Mouse (Mus musculus) stomach, postnatal 0 days (tissue): ENCODE data around the gene Cdh23. TPM values are rescaled to one million over a fixed set of nuclear protein-coding genes. Genes with fewer than 3 reads are reported as not detected.
A peak's percentile ranks its signal among the peaks of the same experiment; 100 is the strongest.

Source experiments
- ATAC-seq: fragments of 200-750 bp; cut with Nextera tagmentation; 2 replicates; pipeline ENCODE4 v1.8.0; 2017; ENCODE audit not compliant: low FRiP score, low TSS enrichment
- DNase-seq: peaks from one replicate; pipeline ENCODE4 v3.0.0-alpha.2; 2016; ENCODE audit warnings: low spot score
- H3K27ac ChIP-seq: fragments of 300-500 bp; sonication (generic); replicated peaks from 2 replicates; pipeline ENCODE4 v1.5.1; 2014; ENCODE audit warnings: mild to moderate bottlenecking, control low read depth
- H3K27me3 ChIP-seq: fragments of 300-500 bp; sonication (generic); 2 replicates; pipeline ENCODE4 v1.6.1; 2014; ENCODE audit warnings: low read length; ENCODE audit not compliant: control insufficient read depth, insufficient read depth
- H3K36me3 ChIP-seq: fragments of 300-500 bp; sonication (generic); 2 replicates; pipeline ENCODE4 v1.6.1; 2014; ENCODE audit warnings: low read length, mixed read lengths; ENCODE audit not compliant: control insufficient read depth, insufficient read depth
- H3K4me1 ChIP-seq: fragments of 300-500 bp; sonication (generic); replicated peaks from 2 replicates; pipeline ENCODE4 v1.6.1; 2014; ENCODE audit warnings: antibody characterized with exemption; ENCODE audit not compliant: control insufficient read depth, insufficient read depth
- H3K4me2 ChIP-seq: fragments of 300-500 bp; sonication (generic); replicated peaks from 2 replicates; pipeline ENCODE4 v1.6.1; 2014; ENCODE audit warnings: low read depth, mild to moderate bottlenecking, control low read depth, moderate library complexity
- H3K4me3 ChIP-seq: fragments of 300-500 bp; sonication (generic); 2 replicates; pipeline ENCODE4 v1.5.1; 2014; ENCODE audit warnings: low read depth, low read length, control low read depth
- H3K9ac ChIP-seq: fragments of 300-500 bp; sonication (generic); 2 replicates; pipeline ENCODE4 v1.6.1; 2014; ENCODE audit warnings: mild to moderate bottlenecking, low read length, control low read depth, mixed read lengths
- H3K9me3 ChIP-seq: fragments of 300-500 bp; sonication (generic); 2 replicates; pipeline ENCODE4 v1.6.1; 2016; ENCODE audit warnings: low read length; ENCODE audit not compliant: control insufficient read depth
- CTCF ChIP-seq: IDR thresholded peaks from 2 replicates; pipeline ENCODE4 v1.5.1; 2016; ENCODE audit warnings: antibody characterized with exemption, low read depth, mild to moderate bottlenecking, moderate library complexity
- EP300 ChIP-seq: optimal IDR thresholded peaks from 2 replicates; pipeline ENCODE3; 2016; ENCODE audit warnings: antibody characterized with exemption
- WGBS: fragments of 180-500 bp; shearing (Covaris S2); extraction: QIAGEN DNeasy Blood & Tissue Kit; methylation state at CpG from one replicate; pipeline ENCODE4 v1.1.7; 2014; 5-methylcytosine and 5-hydroxymethylcytosine counted together
- polyA plus RNA-seq: library from polyadenylated mRNA; unstranded; fragments of >200 nt; fragmentation: Nextera tagmentation; extraction: Ambion mirVana; gene quantifications from 2 replicates; pipeline ENCODE4 v1.2.1, GENCODE M21; 2015

Gene Cdh23
- polyA plus RNA-seq, 1 experiment from 2014 or later, result 0.18 TPM

DNA sequence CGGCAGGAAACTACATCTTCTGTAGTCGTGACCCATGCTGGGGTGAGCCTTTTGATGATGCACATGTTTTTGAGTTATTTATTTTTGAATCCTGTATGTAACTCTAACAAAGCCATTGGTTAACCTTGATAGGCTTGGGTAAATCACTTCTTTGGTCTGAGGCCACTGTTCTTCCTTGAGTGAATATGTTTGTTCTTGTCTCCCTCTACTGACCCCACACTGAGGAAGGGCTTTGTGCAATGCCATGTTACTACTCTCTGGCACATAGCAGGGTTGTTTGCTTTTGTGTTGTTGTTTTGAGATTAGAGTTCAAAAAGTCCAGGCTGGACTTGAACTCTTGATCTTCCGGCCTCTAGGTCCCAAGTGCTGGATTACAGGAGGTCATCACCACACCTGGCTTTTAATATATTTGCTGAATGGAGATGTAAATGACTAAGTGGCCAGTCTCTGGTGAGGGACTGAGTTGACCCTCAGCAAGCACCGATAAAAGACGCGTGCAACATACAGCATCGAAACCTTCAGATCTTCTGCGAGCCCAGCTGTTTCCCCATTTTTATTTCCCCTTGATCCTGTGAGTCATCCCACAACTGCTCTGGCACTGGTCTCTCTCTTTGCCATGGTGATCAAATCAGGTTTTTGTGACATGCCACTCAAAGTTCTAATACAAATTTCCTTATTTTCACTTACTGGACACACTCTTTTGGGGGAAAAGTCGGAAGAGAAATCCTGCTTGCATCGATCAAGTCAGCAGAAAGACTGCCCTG lies 298.1 kb downstream of the Cdh23 start:
- TF ChIP-seq CTCF (peak; percentile 39; the same call in 1 of the 2 replicates), EP300 (no peak)
- ATAC-seq (no peak), DNase-seq (no peak)

DNA sequence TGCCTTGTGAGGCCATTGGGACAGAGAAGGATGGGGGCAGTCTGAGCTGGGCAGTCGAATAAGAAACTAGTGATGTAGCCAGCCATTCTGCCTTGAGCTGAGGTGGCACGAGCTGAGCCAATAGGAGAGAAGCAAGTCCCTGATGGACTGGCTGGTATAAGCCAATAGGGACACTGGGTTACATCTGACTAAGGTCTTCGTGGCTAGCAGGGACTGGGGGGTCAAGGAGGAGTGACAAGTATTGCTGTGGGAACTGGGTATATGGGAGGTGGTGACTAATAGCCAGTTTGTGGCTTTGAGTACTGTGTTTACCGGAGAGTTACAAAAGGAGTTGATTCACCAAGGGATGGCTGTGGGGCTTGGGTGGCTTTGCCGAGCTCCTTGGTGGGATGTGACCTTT lies 300.7 kb downstream of the Cdh23 start:
- WGBS, result 74% methylated on average over 5 of the region's 5 CpGs
- ATAC-seq, result no peak
- no peak overlapping the region for H3K4me3 ChIP-seq
- no peak overlapping the region for H3K27ac ChIP-seq
- no peaks in the 10 kb centered on the region for H3K27me3 ChIP-seq
- no peaks in the 10 kb centered on the region for H3K9me3 ChIP-seq
- no peaks in the 10 kb centered on the region for H3K4me1 ChIP-seq
- TF ChIP-seq CTCF (no peak), EP300 (no peak)
- no peaks in the 10 kb centered on the region for H3K36me3 ChIP-seq
- no peak for DNase-seq
- H3K4me2 ChIP-seq, result no peak overlapping the region
- H3K9ac ChIP-seq, result no peak overlapping the region

More for the DNA sequence above, 298.1 kb downstream of the Cdh23 start:
- no peaks in the 10 kb centered on the region for H3K9me3 ChIP-seq
- no peaks in the 10 kb centered on the region for H3K4me1 ChIP-seq
- no peaks in the 10 kb centered on the region for H3K27me3 ChIP-seq
- H3K9ac ChIP-seq, result no peak overlapping the region
- 85% methylated on average over 10 of the region's 10 CpGs for WGBS
- H3K4me3 ChIP-seq, result no peak overlapping the region
- no peaks in the 10 kb centered on the region for H3K36me3 ChIP-seq
- no peak overlapping the region for H3K4me2 ChIP-seq
- H3K27ac ChIP-seq, result no peak overlapping the region

DNA sequence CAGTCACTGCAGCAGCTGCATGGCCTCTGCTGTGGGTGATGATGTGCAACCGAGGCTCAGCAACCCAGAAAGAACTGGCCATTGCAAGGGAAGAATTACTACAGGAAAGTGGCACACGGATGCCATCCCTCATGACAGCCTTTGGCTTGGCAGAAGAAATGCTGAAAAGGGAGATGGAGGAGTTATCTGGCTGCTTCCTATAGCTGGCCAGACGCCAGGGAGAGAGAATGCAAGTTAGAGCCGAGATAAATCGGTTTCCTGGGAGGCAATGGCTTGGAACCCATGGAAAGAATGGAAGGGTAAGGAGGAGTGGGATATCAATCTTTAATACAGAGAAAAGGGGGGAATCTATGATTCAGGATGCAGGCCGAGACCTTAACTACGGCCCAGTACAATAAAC lies 301.4 kb downstream of the Cdh23 start:
- Histone ChIP-seq H3K9ac (no peak overlapping the region), H3K27me3 (no peaks in the 10 kb centered on the region), H3K27ac (no peak overlapping the region), H3K4me1 (no peaks in the 10 kb centered on the region), H3K4me2 (no peak overlapping the region), H3K36me3 (no peaks in the 10 kb centered on the region), H3K4me3 (no peak overlapping the region), H3K9me3 (no peaks in the 10 kb centered on the region)
- TF ChIP-seq CTCF (no peak), EP300 (no peak)
- ATAC-seq (no peak), DNase-seq (no peak)
- 61% methylated on average over 7 of the region's 7 CpGs for WGBS

DNA sequence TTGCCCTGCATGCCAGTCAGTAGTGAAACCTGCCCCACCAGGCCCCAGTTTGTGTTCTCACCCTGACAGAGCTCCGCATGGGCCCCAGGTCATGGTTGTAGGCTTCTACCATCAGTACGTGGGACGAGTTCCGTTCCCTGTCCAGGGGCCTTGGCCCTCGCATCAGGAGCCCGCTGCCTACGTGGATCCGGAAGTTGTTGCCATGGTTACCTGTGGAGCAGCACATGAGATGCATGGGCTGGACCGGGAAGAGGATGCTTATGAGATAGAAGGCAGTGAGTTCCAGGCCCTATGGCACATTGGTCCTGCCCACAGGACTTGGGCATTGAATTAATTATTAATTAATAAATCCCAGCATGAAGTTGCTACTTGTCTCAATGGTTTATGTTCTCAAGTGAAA lies 304.6 kb downstream of the Cdh23 start:
- no peaks in the 10 kb centered on the region for H3K36me3 ChIP-seq
- no peak overlapping the region for H3K4me2 ChIP-seq
- DNase-seq (no peak), ATAC-seq (no peak)
- H3K9me3 ChIP-seq, result no peaks in the 10 kb centered on the region
- H3K9ac ChIP-seq, result no peak overlapping the region
- no peaks in the 10 kb centered on the region for H3K4me1 ChIP-seq
- H3K27ac ChIP-seq, result no peak overlapping the region
- WGBS, result 94% methylated on average over 9 of the region's 9 CpGs
- no peak overlapping the region for H3K4me3 ChIP-seq
- no peaks in the 10 kb centered on the region for H3K27me3 ChIP-seq
- TF ChIP-seq CTCF (no peak), EP300 (no peak)

DNA sequence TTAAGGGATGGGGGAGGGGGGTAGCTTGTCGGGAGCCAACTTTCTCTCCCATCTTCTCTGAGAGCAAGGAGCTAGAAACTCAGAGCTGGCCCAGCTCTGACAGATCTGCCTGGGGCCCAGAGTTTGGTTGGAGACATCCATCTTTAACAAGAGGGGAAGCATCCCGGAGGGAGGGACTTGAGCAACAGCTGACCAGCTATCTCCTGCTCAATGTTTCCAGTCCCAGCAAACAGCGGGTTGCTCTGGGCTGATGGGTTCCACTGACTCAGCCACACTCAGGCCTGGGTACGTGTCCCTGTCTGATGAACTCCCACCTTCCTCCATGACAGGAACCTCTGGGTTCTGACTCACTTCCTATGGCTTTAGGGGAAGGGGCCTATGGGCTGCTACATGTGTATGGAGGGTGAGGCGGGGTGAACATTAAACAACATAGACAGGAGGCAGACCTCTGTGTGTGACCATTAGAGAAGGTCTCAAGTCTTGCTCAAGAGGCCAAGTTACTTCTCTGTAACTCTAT lies 305.3 kb downstream of the Cdh23 start:
- H3K27ac ChIP-seq, result no peak overlapping the region
- no peaks in the 10 kb centered on the region for H3K27me3 ChIP-seq
- no peak overlapping the region for H3K4me2 ChIP-seq
- no peaks in the 10 kb centered on the region for H3K36me3 ChIP-seq
- no peak overlapping the region for H3K9ac ChIP-seq
- no peaks in the 10 kb centered on the region for H3K4me1 ChIP-seq
- DNase-seq, result no peak
- WGBS, result 79% methylated on average over 5 of the region's 5 CpGs
- ATAC-seq, result no peak
- H3K9me3 ChIP-seq, result no peaks in the 10 kb centered on the region
- TF ChIP-seq EP300 (no peak), CTCF (no peak)
- no peak overlapping the region for H3K4me3 ChIP-seq

DNA sequence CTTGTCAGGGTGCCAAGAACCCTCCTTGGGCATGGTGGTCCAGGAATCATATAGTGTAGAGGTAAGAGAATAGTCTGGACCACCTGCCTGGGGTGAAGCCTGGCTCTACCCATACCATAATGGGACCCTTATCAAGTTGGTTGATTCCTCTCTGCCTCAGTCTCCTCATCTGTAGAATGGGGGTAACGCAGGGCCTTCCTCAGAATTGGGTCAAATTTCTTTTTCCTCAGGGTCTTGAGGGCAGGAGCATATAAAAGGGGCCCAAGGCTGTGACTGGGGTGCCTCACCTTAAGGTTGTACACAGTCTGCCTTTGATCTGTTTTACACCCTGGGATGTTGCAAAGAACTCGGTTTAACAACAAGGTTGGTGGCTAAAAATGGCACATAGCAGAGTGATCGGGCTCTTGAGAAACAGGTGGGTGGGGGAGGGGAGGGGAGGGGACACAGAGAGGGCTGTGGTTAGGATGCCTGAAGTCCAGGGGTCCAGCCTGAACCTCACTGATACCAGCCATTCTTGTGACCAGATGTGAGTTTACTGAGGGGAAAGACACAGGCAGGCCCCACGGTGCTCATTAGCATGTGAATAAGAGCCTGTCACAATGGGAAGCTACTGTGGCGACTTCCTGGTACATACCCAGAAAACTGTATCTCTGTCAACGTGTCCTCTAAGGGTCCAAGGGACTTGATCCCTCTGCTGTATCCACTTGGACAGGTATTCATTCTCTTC lies 305.9 kb downstream of the Cdh23 start:
- no peak for DNase-seq
- no peak for ATAC-seq
- H3K27me3 ChIP-seq, result no peaks in the 10 kb centered on the region
- no peak overlapping the region for H3K4me2 ChIP-seq
- no peaks in the 10 kb centered on the region for H3K36me3 ChIP-seq
- no peak overlapping the region for H3K27ac ChIP-seq
- no peak for TF ChIP-seq CTCF
- TF ChIP-seq EP300, result no peak
- no peaks in the 10 kb centered on the region for H3K4me1 ChIP-seq
- WGBS, result 55% methylated on average over 6 of the region's 6 CpGs
- H3K9me3 ChIP-seq, result no peaks in the 10 kb centered on the region
- no peak overlapping the region for H3K4me3 ChIP-seq
- no peak overlapping the region for H3K9ac ChIP-seq
